Mouse (Mus musculus) erythroblast, embryonic 14.5 days (primary cell): ENCODE results near the gene Ybx3. TPM values are rescaled to one million over a fixed set of nuclear protein-coding genes. Genes with fewer than 3 reads are reported as not detected.

Experiments used
- H3K27me3 ChIP-seq: 2 replicates; pipeline ENCODE4 v1.6.1; 2012; ENCODE audit warnings: inconsistent platforms; ENCODE audit not compliant: control insufficient read depth
- H3K36me3 ChIP-seq: 2 replicates; pipeline ENCODE4 v1.6.1; 2012; ENCODE audit warnings: mild to moderate bottlenecking, inconsistent platforms; ENCODE audit not compliant: control insufficient read depth
- H3K4me1 ChIP-seq: 2 replicates; pipeline ENCODE4 v1.6.1; 2012; ENCODE audit warnings: inconsistent platforms; ENCODE audit not compliant: control insufficient read depth
- H3K4me3 ChIP-seq: replicated peaks from 2 replicates; pipeline ENCODE3; 2012; ENCODE audit warnings: moderate library complexity, mild to moderate bottlenecking, inconsistent platforms
- H3K9me3 ChIP-seq: 2 replicates; pipeline ENCODE4 v1.6.1; 2012; ENCODE audit warnings: low read length, inconsistent platforms, mixed read lengths; ENCODE audit not compliant: control insufficient read depth
- GATA1 ChIP-seq: IDR thresholded peaks from 2 replicates; pipeline ENCODE4 v1.6.1; 2012; ENCODE audit warnings: low read length, inconsistent platforms, mixed read lengths
- TAL1 ChIP-seq: IDR thresholded peaks from 3 replicates; pipeline ENCODE4 v1.6.1; 2012; ENCODE audit warnings: low read length, inconsistent platforms, mixed read lengths
- polyA plus RNA-seq: library from polyadenylated mRNA; stranded (reverse); fragments of >175 nt; gene quantifications from 2 replicates; pipeline ENCODE4 v1.2.3, GENCODE M21; 2012

Ybx3 gene
- polyA plus RNA-seq, 1 experiment, result 393 TPM

GRCm38 (mm10) chr6:131316155-131317101 is 71.8 kb downstream of the Ybx3 start:
- Histone ChIP-seq H3K9me3 (no peaks in the 10 kb centered on the region), H3K27me3 (no peaks in the 10 kb centered on the region)

More at GRCm38 (mm10) chr6:131316155-131317101, 71.8 kb downstream of the Ybx3 start:
- no peaks in the 10 kb centered on the region for H3K4me1 ChIP-seq
- TF ChIP-seq GATA1, result no peak
- TF ChIP-seq TAL1, result no peak
- no peak overlapping the region for H3K4me3 ChIP-seq
- no peaks in the 10 kb centered on the region for H3K36me3 ChIP-seq

Other genes starting within 250 kb of the Ybx3 start
- not detected in 2 replicates for gene Klra2, start 141.1 kb downstream of the Ybx3 start, polyA plus RNA-seq
- 0.17 and 0.18 TPM in 2 replicates for gene Magohb, start 95.2 kb downstream of the Ybx3 start, polyA plus RNA-seq
- not detected in 2 replicates for gene Styk1, start 34.9 kb downstream of the Ybx3 start, polyA plus RNA-seq
- not detected in 2 replicates for gene 5430401F13Rik, start 97.9 kb upstream of the Ybx3 start, polyA plus RNA-seq
- gene Gm6619, start 97.9 kb upstream of the Ybx3 start, polyA plus RNA-seq, result not detected in 2 replicates
- gene Tas2r130, start 242.4 kb upstream of the Ybx3 start, polyA plus RNA-seq, result not detected in 2 replicates